Mouse (Mus musculus) liver, embryonic 18 days (tissue): ENCODE results near the gene Gm15093. TPM values are rescaled to one million over a fixed set of nuclear protein-coding genes. Genes with fewer than 3 reads are reported as not detected.

Experiments
- polyA plus RNA-seq: library from polyadenylated mRNA; depleted of rRNA; stranded (reverse); fragments of >200 nt; gene quantifications from 2 replicates; pipeline ENCODE4 v1.2.3, GENCODE M21; 2012; rRNA removed

The Gm15093 gene
- polyA plus RNA-seq, result not detected in 2 replicates

DNA sequence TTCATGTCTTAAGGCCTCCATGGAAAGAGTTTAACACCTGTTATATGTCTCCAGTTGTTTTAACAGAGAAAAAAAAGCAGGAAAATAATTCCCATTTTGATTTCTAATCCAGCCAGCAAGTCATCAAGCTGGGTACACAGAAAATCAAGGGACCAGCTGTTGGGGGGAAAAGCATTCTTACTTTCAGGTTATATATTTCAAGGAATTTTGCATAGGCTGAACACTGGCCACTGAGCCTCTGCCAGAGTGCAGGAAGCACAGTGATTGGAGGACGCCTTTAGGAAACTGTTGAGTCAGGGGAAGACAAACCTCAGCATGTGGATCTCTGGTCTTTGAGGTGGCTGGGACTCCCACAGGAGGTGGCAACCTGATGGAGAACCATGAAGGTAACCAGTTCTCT is at the start of gene Gm15093:
TSS of gene Gm15093 (plus strand) at position 301 of the 400 bp plus-strand sequence.

Other genes with a start within 250 kb of the Gm15093 start
- not detected in 2 replicates for gene Ott, start 198.1 kb upstream of the Gm15093 start, polyA plus RNA-seq
- not detected in 2 replicates for gene Gm15085, start 175.2 kb downstream of the Gm15093 start, polyA plus RNA-seq